Mouse (Mus musculus) kidney, embryonic 14.5 days (tissue): ENCODE measurements at regions not wholly inside any gene's neighbourhood (a gene's known extent, or its start where the extent isn't known, plus 50 kb on each side); places are given as distances from the start of the nearest gene placed in this dataset.

Source experiments
- ATAC-seq: fragments of 200-750 bp; cut with Nextera tagmentation; 2 replicates; pipeline ENCODE4 v1.8.0; 2017; ENCODE audit warnings: moderate number of reproducible peaks, mild to moderate bottlenecking, moderate TSS enrichment, moderate library complexity; ENCODE audit not compliant: low FRiP score, low TSS enrichment
- H3K27ac ChIP-seq: fragments of 300-500 bp; sonication (generic); 2 replicates; pipeline ENCODE4 v1.5.1; 2014; ENCODE audit warnings: low read depth, mild to moderate bottlenecking, low read length, moderate library complexity, mixed read lengths
- H3K27me3 ChIP-seq: fragments of 300-500 bp; sonication (generic); 2 replicates; pipeline ENCODE4 v1.6.1; 2014; ENCODE audit warnings: mild to moderate bottlenecking, low read length; ENCODE audit not compliant: control insufficient read depth, insufficient read depth
- H3K36me3 ChIP-seq: fragments of 300-500 bp; sonication (generic); 2 replicates; pipeline ENCODE4 v1.6.1; 2014; ENCODE audit warnings: low read length, mixed read lengths; ENCODE audit not compliant: control insufficient read depth, insufficient read depth
- H3K4me1 ChIP-seq: fragments of 300-500 bp; sonication (generic); 2 replicates; pipeline ENCODE4 v1.6.1; 2014; ENCODE audit warnings: low read length, mixed read lengths; ENCODE audit not compliant: control insufficient read depth, insufficient read depth
- H3K4me2 ChIP-seq: fragments of 300-500 bp; sonication (generic); replicated peaks from 2 replicates; pipeline ENCODE4 v1.6.1; 2014; ENCODE audit warnings: low read depth, mild to moderate bottlenecking, low read length
- H3K4me3 ChIP-seq: fragments of 300-500 bp; sonication (generic); 2 replicates; pipeline ENCODE4 v1.5.1; 2014; ENCODE audit warnings: mild to moderate bottlenecking, low read length
- H3K9ac ChIP-seq: fragments of 300-500 bp; sonication (generic); 2 replicates; pipeline ENCODE4 v1.6.1; 2014; ENCODE audit warnings: low read depth, mild to moderate bottlenecking, low read length, moderate library complexity
- H3K9me3 ChIP-seq: fragments of 300-500 bp; sonication (generic); 2 replicates; pipeline ENCODE4 v1.6.1; 2016; ENCODE audit warnings: low read length; ENCODE audit not compliant: control insufficient read depth
- WGBS: fragments of 180-500 bp; shearing (Covaris S2); extraction: QIAGEN DNeasy Blood & Tissue Kit; methylation state at CpG from one replicate; pipeline ENCODE4 v1.1.7; 2014; 5-methylcytosine and 5-hydroxymethylcytosine counted together

DNA sequence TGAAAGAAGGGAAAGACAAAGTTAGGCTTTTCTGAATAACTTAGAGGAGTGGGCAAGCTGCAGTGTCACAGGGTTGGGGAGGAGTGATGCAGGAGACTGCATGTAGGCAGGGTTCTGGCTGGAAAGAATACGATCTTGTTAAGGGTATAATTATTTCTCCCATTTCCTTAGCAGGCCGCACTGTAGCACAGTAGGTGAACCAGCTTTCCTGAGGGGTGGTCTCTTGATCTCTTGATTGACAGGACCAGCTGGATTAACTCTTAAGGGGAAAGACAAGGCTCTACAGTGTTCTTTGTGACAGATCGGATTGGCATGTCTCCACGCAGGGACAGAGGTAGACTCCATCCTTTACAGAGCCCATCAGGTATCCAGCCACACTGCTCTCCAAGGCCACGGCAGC lies 54.5 kb upstream of the Meis1 start:
- Histone ChIP-seq H3K4me1 (no peaks in the 10 kb centered on the region), H3K36me3 (no peaks in the 10 kb centered on the region), H3K9me3 (no peaks in the 10 kb centered on the region), H3K4me2 (no peak overlapping the region), H3K9ac (no peak overlapping the region), H3K27ac (no peak overlapping the region), H3K4me3 (no peak overlapping the region), H3K27me3 (no peaks in the 10 kb centered on the region)
- 75% methylated on average over 5 of the region's 5 CpGs for WGBS
- no peak for ATAC-seq

DNA sequence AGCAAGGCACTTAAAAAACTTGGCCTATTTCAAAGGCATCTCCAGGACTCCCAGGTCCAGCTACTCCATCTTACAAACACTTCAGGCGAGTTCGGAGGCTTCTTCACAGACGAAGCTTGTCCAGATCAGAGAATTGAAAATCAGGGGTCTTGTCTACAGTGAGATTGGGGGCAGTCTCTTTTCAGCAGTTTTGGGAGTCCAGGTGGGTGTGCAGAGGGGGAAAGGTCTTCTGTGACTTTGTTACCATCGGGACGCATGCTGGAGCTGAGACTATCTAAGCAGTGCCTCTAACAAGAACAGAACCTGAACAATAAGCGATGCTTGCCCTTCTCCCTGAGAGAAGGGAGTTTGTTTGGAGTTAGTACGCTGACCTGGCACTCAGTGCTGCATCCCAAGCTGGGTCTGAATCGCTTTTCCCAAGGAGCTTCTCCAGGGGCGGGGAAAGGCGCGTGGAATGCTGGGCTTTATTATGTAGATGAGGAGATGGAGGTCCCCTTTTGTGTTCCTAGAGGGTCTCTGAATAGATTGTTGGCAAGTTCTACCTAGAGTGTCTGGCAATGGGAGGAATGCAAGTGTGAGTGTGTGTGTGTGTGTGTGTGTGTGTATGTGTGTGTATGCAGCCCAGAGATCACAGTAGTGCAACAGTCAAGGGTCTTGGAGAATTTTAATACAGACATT lies 55.2 kb upstream of the Meis1 start:
- Histone ChIP-seq H3K4me1 (no peaks in the 10 kb centered on the region), H3K4me2 (no peak overlapping the region), H3K9me3 (no peaks in the 10 kb centered on the region), H3K36me3 (no peaks in the 10 kb centered on the region), H3K4me3 (no peak overlapping the region), H3K27me3 (no peaks in the 10 kb centered on the region), H3K27ac (no peak overlapping the region), H3K9ac (no peak overlapping the region)
- 69% methylated on average over 11 of the region's 11 CpGs for WGBS
- no peak for ATAC-seq

DNA sequence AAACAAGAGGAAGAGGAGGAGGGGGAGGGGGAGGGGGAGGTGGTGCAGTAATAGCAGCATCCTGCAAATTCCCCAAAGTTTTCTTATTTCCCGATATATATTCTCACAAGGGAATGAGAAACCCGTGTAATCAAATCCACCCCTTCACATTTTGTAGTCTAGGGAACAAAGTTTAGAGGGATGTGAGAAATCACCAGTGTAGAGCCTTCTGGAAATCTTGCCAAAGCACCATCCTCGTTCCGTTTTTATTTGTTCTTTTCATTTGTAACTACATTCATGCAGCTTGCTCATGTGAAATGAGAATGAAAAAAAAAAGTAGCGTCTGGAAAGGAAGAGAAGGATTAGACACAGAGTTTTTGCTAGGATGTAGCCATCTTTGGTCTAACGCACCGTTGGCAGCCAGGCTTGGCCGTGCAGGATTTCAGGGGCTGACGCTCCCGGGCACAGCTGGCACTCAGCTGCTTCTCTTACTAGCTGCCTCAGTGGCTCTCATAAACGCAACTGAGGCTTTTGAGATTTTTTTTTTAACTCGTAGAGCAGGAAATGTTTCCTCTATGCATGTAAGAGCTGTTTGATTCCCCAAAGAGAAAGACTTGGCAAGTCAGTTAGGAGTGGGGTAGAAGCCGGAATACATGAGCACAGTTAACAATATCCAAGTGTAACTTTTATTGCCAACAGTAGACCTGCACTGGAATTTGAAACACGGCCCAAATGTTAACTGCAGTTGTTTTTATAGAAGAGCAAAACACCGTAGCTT lies 72.5 kb upstream of the Meis1 start:
- no peak for ATAC-seq
- no peak overlapping the region for H3K4me2 ChIP-seq
- 84% methylated on average over 15 of the region's 15 CpGs for WGBS

DNA sequence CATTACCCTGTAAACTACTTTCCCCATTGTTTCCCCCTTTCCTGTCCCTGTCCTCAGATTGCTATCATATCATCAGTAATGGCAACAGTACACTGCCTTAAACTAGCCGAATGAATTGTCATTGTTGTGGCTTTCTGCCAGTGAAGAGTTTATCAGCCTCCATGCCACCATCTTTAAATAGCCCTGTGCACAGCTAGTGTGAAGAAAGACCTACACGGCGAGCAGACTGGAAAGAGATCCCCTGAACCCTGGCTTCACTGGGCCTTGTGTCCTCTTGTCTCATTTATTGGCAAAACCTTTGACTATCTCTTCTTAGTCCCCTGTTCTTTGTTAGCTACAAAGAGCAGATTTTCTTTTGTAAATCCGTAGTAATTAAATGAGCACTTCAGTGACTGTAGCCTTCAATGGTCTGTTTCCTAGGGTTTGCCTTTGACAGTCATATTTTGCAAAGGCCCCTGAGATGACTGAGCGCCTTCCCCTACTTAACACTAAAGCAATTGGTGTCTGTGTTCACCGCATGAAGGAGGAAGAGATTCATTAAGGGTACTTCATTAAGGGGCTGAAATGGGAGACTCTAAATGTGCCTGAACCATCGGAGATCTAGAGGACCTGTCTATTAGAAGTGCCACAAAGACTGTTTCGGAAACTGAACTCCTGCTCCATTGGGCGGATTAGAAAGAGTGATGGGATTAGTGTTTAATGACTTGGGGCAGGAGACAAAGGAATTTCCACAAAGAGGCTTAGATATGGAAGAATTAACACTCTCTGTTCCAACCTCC lies 74.4 kb upstream of the Meis1 start:
- Histone ChIP-seq H3K9ac (no peak overlapping the region), H3K27me3 (no peaks in the 10 kb centered on the region), H3K27ac (no peak overlapping the region), H3K9me3 (no peaks in the 10 kb centered on the region), H3K4me3 (no peak overlapping the region), H3K4me1 (no peaks in the 10 kb centered on the region), H3K4me2 (no peak overlapping the region), H3K36me3 (no peaks in the 10 kb centered on the region)
- WGBS = 72% methylated on average over 9 of the region's 9 CpGs
- no peak for ATAC-seq

More for the DNA sequence above, 72.5 kb upstream of the Meis1 start:
- Histone ChIP-seq H3K9me3 (no peaks in the 10 kb centered on the region), H3K9ac (no peak overlapping the region), H3K27ac (no peak overlapping the region), H3K36me3 (no peaks in the 10 kb centered on the region), H3K27me3 (no peaks in the 10 kb centered on the region), H3K4me1 (no peaks in the 10 kb centered on the region), H3K4me3 (no peak overlapping the region)

DNA sequence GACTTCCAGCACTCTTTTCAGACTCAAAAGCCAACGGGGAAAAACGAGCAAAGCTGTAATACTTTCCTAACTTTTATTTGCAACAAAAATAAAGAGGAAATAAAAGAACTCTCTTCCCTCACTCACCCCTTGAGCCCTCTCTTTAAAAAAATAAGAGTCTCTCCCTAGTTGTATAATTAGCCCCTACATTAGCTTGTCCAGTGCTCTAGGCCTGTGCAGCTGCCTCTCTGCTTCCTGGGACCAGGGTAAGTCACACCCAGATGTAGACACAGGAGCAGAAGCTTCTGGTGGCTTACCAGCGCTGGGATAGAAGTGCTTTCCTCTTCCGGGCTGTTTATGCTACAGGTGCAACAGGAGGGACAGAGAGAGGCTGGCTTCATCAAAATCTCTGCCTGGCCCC lies 75.0 kb upstream of the Meis1 start:
- Histone ChIP-seq H3K4me2 (no peak overlapping the region), H3K9ac (no peak overlapping the region), H3K4me1 (no peaks in the 10 kb centered on the region), H3K9me3 (no peaks in the 10 kb centered on the region), H3K27me3 (no peaks in the 10 kb centered on the region), H3K27ac (no peak overlapping the region), H3K4me3 (no peak overlapping the region), H3K36me3 (no peaks in the 10 kb centered on the region)
- WGBS = 74% methylated on average over 4 of the region's 4 CpGs
- ATAC-seq = no peak

DNA sequence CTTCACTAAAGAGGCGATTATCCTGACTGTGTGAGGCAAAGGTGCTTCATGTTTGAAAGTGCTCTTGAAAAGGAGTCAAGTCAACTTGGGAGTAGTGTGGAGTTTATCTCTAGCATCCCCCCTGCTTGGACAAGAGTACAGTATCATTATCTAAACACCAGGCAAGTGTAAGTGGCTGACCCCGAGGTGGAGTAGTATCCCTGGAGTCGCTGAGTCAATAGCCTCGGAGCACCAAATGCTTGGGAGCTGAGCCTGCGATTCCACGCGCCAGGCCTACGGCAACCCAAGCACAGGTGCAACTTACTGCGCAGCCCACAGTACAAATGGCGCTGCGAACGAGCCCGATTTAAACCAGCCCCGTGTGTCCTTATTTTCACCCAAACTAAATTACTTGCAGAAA lies 75.4 kb upstream of the Meis1 start:
- Histone ChIP-seq H3K4me2 (no peak overlapping the region), H3K9me3 (no peaks in the 10 kb centered on the region), H3K4me1 (no peaks in the 10 kb centered on the region), H3K4me3 (no peak overlapping the region), H3K36me3 (no peaks in the 10 kb centered on the region), H3K27ac (no peak overlapping the region), H3K9ac (no peak overlapping the region), H3K27me3 (no peaks in the 10 kb centered on the region)
- WGBS = 86% methylated on average over 14 of the region's 14 CpGs
- no peak for ATAC-seq

DNA sequence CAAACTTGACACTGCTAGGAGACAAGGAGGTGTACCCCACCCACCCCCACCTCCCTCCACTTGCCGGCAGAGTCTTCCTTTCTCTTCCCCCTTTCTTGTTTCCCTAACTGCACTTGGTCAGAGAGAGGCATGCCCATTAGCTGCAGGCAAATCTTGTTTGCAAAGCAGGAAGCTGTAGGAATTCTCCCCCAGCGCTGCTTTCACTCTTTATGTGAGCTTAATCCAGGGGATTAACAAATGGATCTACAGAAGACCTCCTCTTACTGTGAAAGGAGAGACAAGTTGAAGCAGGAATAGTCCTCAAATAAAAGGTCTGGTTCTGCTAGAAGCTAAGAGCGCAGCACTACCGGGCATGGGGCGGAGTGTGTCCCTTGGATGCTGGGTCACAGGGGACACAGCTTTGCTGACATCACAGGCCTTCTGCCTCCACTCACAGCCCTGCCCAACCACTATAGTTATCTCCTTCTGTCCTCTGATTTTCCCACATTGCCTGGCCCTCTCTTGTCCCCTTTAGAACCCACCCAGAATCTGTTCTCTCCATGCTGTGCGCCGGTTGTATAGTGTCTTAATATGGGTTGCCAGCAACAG lies 84.3 kb upstream of the Meis1 start:
- H3K4me2 ChIP-seq = no peak overlapping the region
- 56% methylated on average over 7 of the region's 7 CpGs for WGBS
- H3K9ac ChIP-seq = no peak overlapping the region
- no peaks in the 10 kb centered on the region for H3K36me3 ChIP-seq
- H3K4me3 ChIP-seq = no peak overlapping the region
- no peak overlapping the region for H3K27ac ChIP-seq
- no peaks in the 10 kb centered on the region for H3K4me1 ChIP-seq
- ATAC-seq = no peak
- no peaks in the 10 kb centered on the region for H3K27me3 ChIP-seq
- H3K9me3 ChIP-seq = no peaks in the 10 kb centered on the region

DNA sequence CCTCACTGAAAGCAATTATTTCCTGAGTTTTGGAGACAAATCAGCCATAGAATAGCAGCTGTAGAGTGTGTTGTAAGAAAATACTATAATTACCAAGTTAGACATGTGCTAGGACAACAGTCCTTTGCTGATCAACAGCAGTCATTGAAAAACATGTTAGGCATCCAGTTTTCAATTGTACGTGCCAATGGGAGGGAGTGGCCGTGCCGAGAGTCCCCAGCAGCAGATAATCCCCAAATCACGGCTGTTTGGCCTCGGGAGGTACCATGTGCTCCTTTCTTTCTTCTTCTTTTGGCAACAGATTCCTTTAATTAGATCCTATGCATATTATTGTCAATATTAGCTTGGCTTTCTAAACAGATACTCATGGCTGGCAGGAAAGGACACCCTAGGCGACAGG lies 88.4 kb upstream of the Meis1 start:
- 91% methylated on average over 6 of the region's 6 CpGs for WGBS
- Histone ChIP-seq H3K36me3 (no peaks in the 10 kb centered on the region), H3K4me3 (no peak overlapping the region), H3K9ac (no peak overlapping the region), H3K4me1 (no peaks in the 10 kb centered on the region), H3K27me3 (no peaks in the 10 kb centered on the region), H3K4me2 (no peak overlapping the region), H3K27ac (no peak overlapping the region), H3K9me3 (no peaks in the 10 kb centered on the region)
- no peak for ATAC-seq

DNA sequence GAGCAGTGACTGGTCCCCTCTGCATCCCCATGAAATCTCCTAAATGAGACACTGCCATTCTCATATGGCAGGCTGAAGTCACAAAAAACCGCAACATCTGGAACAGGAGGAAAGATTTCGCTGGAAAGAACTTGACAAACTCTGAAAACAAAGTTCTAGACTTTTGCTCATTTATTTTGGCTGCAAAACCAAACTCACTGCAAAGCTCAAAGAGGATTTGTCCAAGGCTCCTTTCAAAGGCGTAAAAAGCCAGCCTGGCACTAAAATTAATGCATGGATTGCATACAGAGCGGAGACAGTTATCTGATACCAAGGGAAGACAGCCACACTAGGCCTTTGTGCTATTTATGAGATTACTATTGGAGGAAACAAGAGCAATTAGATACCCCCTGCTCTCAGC lies 90.3 kb upstream of the Meis1 start:
- no peaks in the 10 kb centered on the region for H3K36me3 ChIP-seq
- H3K27ac ChIP-seq = no peak overlapping the region
- ATAC-seq = no peak
- no peak overlapping the region for H3K9ac ChIP-seq
- no peaks in the 10 kb centered on the region for H3K27me3 ChIP-seq
- H3K9me3 ChIP-seq = no peaks in the 10 kb centered on the region
- no peaks in the 10 kb centered on the region for H3K4me1 ChIP-seq
- WGBS = 68% methylated on average over 4 of the region's 4 CpGs
- H3K4me3 ChIP-seq = no peak overlapping the region
- no peak overlapping the region for H3K4me2 ChIP-seq
